Mouse (Mus musculus) ES-E14 (cell line): ENCODE results near the gene Dgkb.

Experiments used
- CHD2 ChIP-seq: IDR thresholded peaks from 2 replicates; pipeline ENCODE4 v1.6.1; 2014; ENCODE audit warnings: mild to moderate bottlenecking, low read depth, low read length, inconsistent platforms
- MAFK ChIP-seq: IDR thresholded peaks from 2 replicates; pipeline ENCODE4 v1.6.1; 2014; ENCODE audit warnings: mild to moderate bottlenecking, low read depth, low read length, inconsistent platforms; ENCODE audit not compliant: insufficient read depth
- ZC3H11A ChIP-seq: IDR thresholded peaks from 2 replicates; pipeline ENCODE4 v1.6.1; 2012; ENCODE audit warnings: low read depth, mild to moderate bottlenecking, inconsistent platforms, low read length, borderline replicate concordance
- ZNF384 ChIP-seq: IDR thresholded peaks from 2 replicates; pipeline ENCODE4 v1.6.1; 2012; ENCODE audit warnings: low read depth, low read length, inconsistent platforms

DNA sequence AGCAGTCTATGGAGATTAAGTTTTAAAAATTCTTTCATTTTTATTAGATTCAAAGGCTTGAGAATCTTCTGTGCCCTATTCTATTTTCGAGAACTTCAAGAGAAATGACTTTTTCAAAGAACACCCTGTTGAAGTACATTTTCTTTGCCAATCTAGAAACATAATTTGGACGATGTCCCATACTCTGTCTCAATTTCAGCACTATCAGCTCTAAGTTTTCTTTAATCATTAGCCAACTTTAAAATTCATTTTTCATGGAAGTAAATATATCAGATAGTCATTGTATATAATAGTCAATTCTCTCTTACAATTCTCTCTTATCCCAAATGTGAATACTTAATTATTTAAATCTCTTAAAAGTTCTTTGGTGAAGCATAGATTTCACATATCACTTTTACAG is 570.1 kb downstream of the Dgkb start:
- TF ChIP-seq ZC3H11A = no peak
- TF ChIP-seq CHD2 = no peak
- TF ChIP-seq MAFK = no peak
- no peak for TF ChIP-seq ZNF384
